Mouse (Mus musculus): ENCODE results near the gene Rad50. TPM values are rescaled to one million over a fixed set of nuclear protein-coding genes. Genes with fewer than 3 reads are reported as not detected.

Rad50 gene
- polyA plus RNA-seq, 1 experiment from 2014 or later = 11.0 TPM

GRCm38 (mm10) chr11:53671414-53671813, 35.7 kb downstream of the Rad50 start:
- Histone ChIP-seq H3K36me3 (ENCODE audit: control insufficient read depth, insufficient read depth, low read length) (peaks cover 34% of the 10 kb centered on the region), H3K4me1 (ENCODE audit: control insufficient read depth, insufficient read depth, low read length) (no peaks in the 10 kb centered on the region), H3K9me3 (replicated peaks; ENCODE audit: control insufficient read depth, low read length) (no peaks in the 10 kb centered on the region), H3K9ac (ENCODE audit: low read length) (no peak overlapping the region), H3K27me3 (replicated peaks; ENCODE audit: control insufficient read depth, insufficient read depth, low read length) (no peaks in the 10 kb centered on the region), H3K4me3 (ENCODE audit: low read depth, low read length) (no peak overlapping the region), H3K4me2 (ENCODE audit: low read length) (no peak overlapping the region), H3K27ac (ENCODE audit: low read depth, low read length) (no peak overlapping the region)
- DNase-seq (ENCODE audit: low spot score) (no peak), ATAC-seq (no peak)
- WGBS = 92% methylated on average over 4 of the region's 4 CpGs

- Histone ChIP-seq H3K4me3 (ENCODE audit: low read depth, low read length) (no peak overlapping the region), H3K4me1 (ENCODE audit: control insufficient read depth, insufficient read depth, low read length) (no peaks in the 10 kb centered on the region), H3K36me3 (ENCODE audit: control insufficient read depth, insufficient read depth, low read length) (peaks cover 8% of the 10 kb centered on the region), H3K9me3 (replicated peaks; ENCODE audit: control insufficient read depth, low read length) (no peaks in the 10 kb centered on the region), H3K27me3 (replicated peaks; ENCODE audit: control insufficient read depth, insufficient read depth, low read length) (no peaks in the 10 kb centered on the region), H3K9ac (ENCODE audit: low read length) (no peak overlapping the region), H3K4me2 (ENCODE audit: low read length) (no peak overlapping the region), H3K27ac (ENCODE audit: low read depth, low read length) (no peak overlapping the region)
- WGBS = 82% methylated on average over 5 of the region's 5 CpGs
- DNase-seq (ENCODE audit: low spot score) (no peak), ATAC-seq (no peak)
Measured at GRCm38 (mm10) chr11:53664091-53664490, 43.0 kb downstream of the Rad50 start.

GRCm38 (mm10) chr11:53662794-53663674, 44.1 kb downstream of the Rad50 start:
- H3K36me3 ChIP-seq (ENCODE audit: control insufficient read depth, insufficient read depth, low read length) = peaks cover 6% of the 10 kb centered on the region; the same call in 1 of the 2 replicates
- H3K4me3 ChIP-seq (ENCODE audit: low read depth, low read length) = no peak overlapping the region
- no peak for DNase-seq (ENCODE audit: low spot score)
- WGBS = 82% methylated on average over 14 of the region's 14 CpGs
- no peak overlapping the region for H3K4me2 ChIP-seq (ENCODE audit: low read length)
- H3K27ac ChIP-seq (ENCODE audit: low read depth, low read length) = no peak overlapping the region
- ATAC-seq = no peak
- no peaks in the 10 kb centered on the region for H3K4me1 ChIP-seq (ENCODE audit: control insufficient read depth, insufficient read depth, low read length)
- no peaks in the 10 kb centered on the region for H3K27me3 ChIP-seq (replicated peaks; ENCODE audit: control insufficient read depth, insufficient read depth, low read length)
- no peak overlapping the region for H3K9ac ChIP-seq (ENCODE audit: low read length)
- no peaks in the 10 kb centered on the region for H3K9me3 ChIP-seq (replicated peaks; ENCODE audit: control insufficient read depth, low read length)

- no peak overlapping the region for H3K9ac ChIP-seq (ENCODE audit: low read length)
- no peak for ATAC-seq
- no peak for DNase-seq (ENCODE audit: low spot score)
Measured at GRCm38 (mm10) chr11:53657828-53658227, 49.3 kb downstream of the Rad50 start.

GRCm38 (mm10) chr11:53657381-53657780, 49.7 kb downstream of the Rad50 start:
- H3K9me3 ChIP-seq (replicated peaks; ENCODE audit: control insufficient read depth, low read length) = no peaks in the 10 kb centered on the region
- H3K27ac ChIP-seq (ENCODE audit: low read depth, low read length) = no peak overlapping the region
- H3K36me3 ChIP-seq (ENCODE audit: control insufficient read depth, insufficient read depth, low read length) = no peaks in the 10 kb centered on the region
- DNase-seq (ENCODE audit: low spot score) (no peak), ATAC-seq (no peak)
- H3K27me3 ChIP-seq (replicated peaks; ENCODE audit: control insufficient read depth, insufficient read depth, low read length) = no peaks in the 10 kb centered on the region
- no peak overlapping the region for H3K4me2 ChIP-seq (ENCODE audit: low read length)
- no peaks in the 10 kb centered on the region for H3K4me1 ChIP-seq (ENCODE audit: control insufficient read depth, insufficient read depth, low read length)
- no peak overlapping the region for H3K4me3 ChIP-seq (ENCODE audit: low read depth, low read length)
- 87% methylated on average over 8 of the region's 8 CpGs for WGBS
- no peak overlapping the region for H3K9ac ChIP-seq (ENCODE audit: low read length)

More at GRCm38 (mm10) chr11:53657828-53658227, 49.3 kb downstream of the Rad50 start:
- Histone ChIP-seq H3K4me1 (ENCODE audit: control insufficient read depth, insufficient read depth, low read length) (no peaks in the 10 kb centered on the region), H3K27ac (ENCODE audit: low read depth, low read length) (no peak overlapping the region), H3K4me3 (ENCODE audit: low read depth, low read length) (no peak overlapping the region), H3K36me3 (ENCODE audit: control insufficient read depth, insufficient read depth, low read length) (no peaks in the 10 kb centered on the region), H3K27me3 (replicated peaks; ENCODE audit: control insufficient read depth, insufficient read depth, low read length) (no peaks in the 10 kb centered on the region), H3K4me2 (ENCODE audit: low read length) (no peak overlapping the region), H3K9me3 (replicated peaks; ENCODE audit: control insufficient read depth, low read length) (no peaks in the 10 kb centered on the region)
- 87% methylated on average over 6 of the region's 6 CpGs for WGBS

- no peak overlapping the region for H3K27ac ChIP-seq (ENCODE audit: low read depth, low read length)
- H3K36me3 ChIP-seq (ENCODE audit: control insufficient read depth, insufficient read depth, low read length) = peaks cover 6% of the 10 kb centered on the region; the same call in 1 of the 2 replicates
- no peak overlapping the region for H3K9ac ChIP-seq (ENCODE audit: low read length)
- no peak overlapping the region for H3K4me2 ChIP-seq (ENCODE audit: low read length)
- ATAC-seq (no peak), DNase-seq (ENCODE audit: low spot score) (no peak)
- no peaks in the 10 kb centered on the region for H3K9me3 ChIP-seq (replicated peaks; ENCODE audit: control insufficient read depth, low read length)
- no peak overlapping the region for H3K4me3 ChIP-seq (ENCODE audit: low read depth, low read length)
- 89% methylated on average over 9 of the region's 9 CpGs for WGBS
- no peaks in the 10 kb centered on the region for H3K27me3 ChIP-seq (replicated peaks; ENCODE audit: control insufficient read depth, insufficient read depth, low read length)
- H3K4me1 ChIP-seq (ENCODE audit: control insufficient read depth, insufficient read depth, low read length) = no peaks in the 10 kb centered on the region
Measured at GRCm38 (mm10) chr11:53656558-53657202, 50.4 kb downstream of the Rad50 start.

GRCm38 (mm10) chr11:53655043-53655442, 52.1 kb downstream of the Rad50 start:
- Histone ChIP-seq H3K27ac (ENCODE audit: low read depth, low read length) (no peak overlapping the region), H3K36me3 (ENCODE audit: control insufficient read depth, insufficient read depth, low read length) (peaks cover 20% of the 10 kb centered on the region), H3K4me3 (ENCODE audit: low read depth, low read length) (no peak overlapping the region), H3K9me3 (replicated peaks; ENCODE audit: control insufficient read depth, low read length) (no peaks in the 10 kb centered on the region), H3K4me2 (ENCODE audit: low read length) (no peak overlapping the region), H3K9ac (ENCODE audit: low read length) (no peak overlapping the region), H3K4me1 (ENCODE audit: control insufficient read depth, insufficient read depth, low read length) (no peaks in the 10 kb centered on the region), H3K27me3 (replicated peaks; ENCODE audit: control insufficient read depth, insufficient read depth, low read length) (no peaks in the 10 kb centered on the region)
- WGBS = 90% methylated on average over 5 of the region's 5 CpGs
- no peak for ATAC-seq
- DNase-seq (ENCODE audit: low spot score) = no peak

GRCm38 (mm10) chr11:53652427-53652826, 54.7 kb downstream of the Rad50 start:
- no peak overlapping the region for H3K9ac ChIP-seq (ENCODE audit: low read length)
- H3K4me2 ChIP-seq (ENCODE audit: low read length) = no peak overlapping the region
- H3K36me3 ChIP-seq (ENCODE audit: control insufficient read depth, insufficient read depth, low read length) = peaks cover 27% of the 10 kb centered on the region
- ATAC-seq (no peak), DNase-seq (ENCODE audit: low spot score) (no peak)
- no peaks in the 10 kb centered on the region for H3K4me1 ChIP-seq (ENCODE audit: control insufficient read depth, insufficient read depth, low read length)
- H3K4me3 ChIP-seq (ENCODE audit: low read depth, low read length) = no peak overlapping the region
- WGBS = 92% methylated on average over 2 of the region's 2 CpGs
- no peaks in the 10 kb centered on the region for H3K27me3 ChIP-seq (replicated peaks; ENCODE audit: control insufficient read depth, insufficient read depth, low read length)
- H3K9me3 ChIP-seq (replicated peaks; ENCODE audit: control insufficient read depth, low read length) = no peaks in the 10 kb centered on the region
- H3K27ac ChIP-seq (ENCODE audit: low read depth, low read length) = no peak overlapping the region

- H3K9me3 ChIP-seq (replicated peaks; ENCODE audit: control insufficient read depth, low read length) = no peaks in the 10 kb centered on the region
- no peaks in the 10 kb centered on the region for H3K27me3 ChIP-seq (replicated peaks; ENCODE audit: control insufficient read depth, insufficient read depth, low read length)
- H3K4me3 ChIP-seq (ENCODE audit: low read depth, low read length) = no peak overlapping the region
- H3K4me2 ChIP-seq (ENCODE audit: low read length) = no peak overlapping the region
- peaks cover 27% of the 10 kb centered on the region for H3K36me3 ChIP-seq (ENCODE audit: control insufficient read depth, insufficient read depth, low read length)
- no peak overlapping the region for H3K27ac ChIP-seq (ENCODE audit: low read depth, low read length)
- 91% methylated on average over 4 of the region's 4 CpGs for WGBS
- H3K4me1 ChIP-seq (ENCODE audit: control insufficient read depth, insufficient read depth, low read length) = no peaks in the 10 kb centered on the region
- ATAC-seq (no peak), DNase-seq (ENCODE audit: low spot score) (no peak)
- H3K9ac ChIP-seq (ENCODE audit: low read length) = no peak overlapping the region
Measured at GRCm38 (mm10) chr11:53651441-53651840, 55.7 kb downstream of the Rad50 start.
